Mouse (Mus musculus): Measurements from ENCODE around the gene Pfkfb3. TPM values are rescaled to one million over a fixed set of nuclear protein-coding genes. Genes with fewer than 3 reads are reported as not detected.

Pfkfb3 gene
- polyA plus RNA-seq, 1 experiment from 2014 or later = 28.7 TPM

DNA sequence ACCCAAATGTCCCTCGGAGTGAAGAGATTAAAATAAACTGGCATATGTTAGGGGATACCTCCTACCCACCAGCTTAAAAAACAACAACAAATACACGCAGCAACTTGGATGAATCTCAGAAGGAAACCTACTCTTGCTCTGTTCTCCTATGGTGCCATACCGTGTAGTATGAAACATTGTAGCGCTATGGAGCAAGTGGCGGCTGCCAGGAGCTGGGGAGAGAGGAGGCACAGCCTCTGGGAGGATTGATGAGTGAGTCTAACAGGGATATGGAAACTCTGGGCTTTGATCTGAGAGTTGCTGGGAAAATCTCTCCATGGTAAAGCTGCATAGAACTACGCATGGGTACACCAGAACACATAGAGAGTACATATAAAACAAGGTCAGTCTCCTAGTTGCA is 126.3 kb downstream of the Pfkfb3 start:
- no peaks in the 10 kb centered on the region for H3K4me1 ChIP-seq (ENCODE audit: control insufficient read depth, insufficient read depth, low read length)
- 91% methylated on average over 6 of the region's 6 CpGs for WGBS
- ATAC-seq (ENCODE audit: low FRiP score, low TSS enrichment) (no peak), DNase-seq (no peak)
- no peak overlapping the region for H3K4me3 ChIP-seq (replicated peaks; ENCODE audit: low read depth, low read length)
- no peaks in the 10 kb centered on the region for H3K27me3 ChIP-seq (ENCODE audit: control insufficient read depth, insufficient read depth, low read length)
- no peaks in the 10 kb centered on the region for H3K9me3 ChIP-seq (ENCODE audit: control insufficient read depth, low read length)
- no peak overlapping the region for H3K4me2 ChIP-seq (ENCODE audit: low read length)
- no peaks in the 10 kb centered on the region for H3K36me3 ChIP-seq (ENCODE audit: control insufficient read depth, insufficient read depth, low read length)
- no peak overlapping the region for H3K27ac ChIP-seq (replicated peaks; ENCODE audit: low read depth, low read length)
- no peak overlapping the region for H3K9ac ChIP-seq (replicated peaks; ENCODE audit: low read length)

DNA sequence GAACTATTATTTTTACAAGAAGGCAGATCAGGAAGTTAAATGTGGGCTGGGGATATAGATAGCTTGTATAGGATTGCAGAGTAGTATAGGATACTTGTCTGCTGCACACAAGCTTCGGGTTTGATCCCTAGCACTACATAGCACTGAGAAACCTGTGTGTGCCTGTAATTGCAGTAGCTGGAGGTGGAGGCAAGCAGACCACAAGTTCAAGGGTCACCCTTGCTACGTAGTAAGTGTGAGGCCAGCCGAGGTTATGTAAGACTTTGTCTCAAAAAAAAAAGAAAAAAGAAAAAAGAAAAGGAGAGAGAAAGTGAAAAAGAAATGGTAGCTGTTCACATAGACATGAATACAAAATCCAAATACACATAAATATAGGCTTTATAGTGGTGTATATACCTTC is 127.5 kb downstream of the Pfkfb3 start:
- WGBS = 80% methylated on average over 3 of the region's 3 CpGs

DNA sequence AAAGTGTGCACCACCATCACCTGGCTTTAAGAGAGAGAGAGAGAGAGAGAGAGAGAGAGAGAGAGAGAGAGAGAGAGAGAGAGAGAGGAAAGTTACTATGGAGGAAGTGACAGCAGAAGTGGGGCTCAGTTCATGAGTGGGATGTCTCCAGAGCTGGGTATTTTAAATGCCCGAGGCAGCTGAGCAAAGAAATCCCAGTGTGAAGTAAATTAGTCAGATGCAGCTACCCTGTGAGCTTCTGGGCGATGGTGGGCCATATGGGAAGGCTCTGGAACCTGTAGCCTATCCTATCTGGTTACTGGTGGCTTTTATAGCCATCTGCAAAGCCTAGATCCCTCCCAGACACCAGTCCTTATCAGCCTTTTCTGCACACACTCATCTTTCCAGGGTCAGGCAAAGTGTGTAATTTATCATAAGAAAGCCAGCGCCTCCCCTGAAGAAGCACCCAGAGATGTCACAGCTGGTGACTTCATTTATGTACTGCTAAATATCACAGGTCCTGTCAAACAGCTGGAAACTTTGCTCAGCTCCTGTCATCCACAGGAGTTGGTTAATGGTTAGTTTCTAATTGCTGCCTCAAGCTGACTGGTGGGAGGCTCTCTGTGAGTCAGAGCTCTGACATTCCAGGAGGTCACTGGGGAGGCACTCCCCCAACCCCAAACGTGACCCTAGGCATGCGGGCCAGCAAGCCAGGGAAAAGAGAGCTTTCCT is 128.3 kb downstream of the Pfkfb3 start:
- no peak overlapping the region for H3K9ac ChIP-seq (replicated peaks; ENCODE audit: low read length)
- no peaks in the 10 kb centered on the region for H3K36me3 ChIP-seq (ENCODE audit: control insufficient read depth, insufficient read depth, low read length)
- no peak overlapping the region for H3K4me3 ChIP-seq (replicated peaks; ENCODE audit: low read depth, low read length)
- no peaks in the 10 kb centered on the region for H3K27me3 ChIP-seq (ENCODE audit: control insufficient read depth, insufficient read depth, low read length)
- no peak overlapping the region for H3K4me2 ChIP-seq (ENCODE audit: low read length)
- no peaks in the 10 kb centered on the region for H3K9me3 ChIP-seq (ENCODE audit: control insufficient read depth, low read length)
- ATAC-seq (ENCODE audit: low FRiP score, low TSS enrichment) (no peak), DNase-seq (no peak)
- no peaks in the 10 kb centered on the region for H3K4me1 ChIP-seq (ENCODE audit: control insufficient read depth, insufficient read depth, low read length)
- no peak overlapping the region for H3K27ac ChIP-seq (replicated peaks; ENCODE audit: low read depth, low read length)
- WGBS = 58% methylated on average over 5 of the region's 5 CpGs

More for the DNA sequence above, 127.5 kb downstream of the Pfkfb3 start:
- DNase-seq (no peak), ATAC-seq (ENCODE audit: low FRiP score, low TSS enrichment) (no peak)
- Histone ChIP-seq H3K4me1 (ENCODE audit: control insufficient read depth, insufficient read depth, low read length) (no peaks in the 10 kb centered on the region), H3K27ac (replicated peaks; ENCODE audit: low read depth, low read length) (no peak overlapping the region), H3K9me3 (ENCODE audit: control insufficient read depth, low read length) (no peaks in the 10 kb centered on the region), H3K4me3 (replicated peaks; ENCODE audit: low read depth, low read length) (no peak overlapping the region), H3K4me2 (ENCODE audit: low read length) (no peak overlapping the region), H3K27me3 (ENCODE audit: control insufficient read depth, insufficient read depth, low read length) (no peaks in the 10 kb centered on the region), H3K9ac (replicated peaks; ENCODE audit: low read length) (no peak overlapping the region), H3K36me3 (ENCODE audit: control insufficient read depth, insufficient read depth, low read length) (no peaks in the 10 kb centered on the region)

DNA sequence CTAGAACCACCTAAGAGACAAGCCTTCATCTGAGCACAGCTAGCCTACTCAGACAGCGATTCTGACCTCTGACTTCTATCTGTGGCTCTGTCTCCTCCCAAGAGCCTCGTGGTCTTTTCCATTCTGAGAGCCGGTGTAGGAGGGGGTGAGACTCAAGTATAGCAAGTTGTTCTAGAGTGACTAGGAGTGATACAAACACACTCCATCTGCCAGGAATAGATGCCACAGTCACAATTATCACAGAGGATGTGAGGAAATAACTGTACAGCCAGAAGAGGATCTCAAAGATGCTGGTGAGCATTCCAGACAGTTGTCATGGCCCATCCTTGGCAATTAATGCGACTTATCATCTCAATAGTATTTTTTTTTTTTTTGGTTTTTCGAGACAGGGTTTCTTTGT is 129.6 kb downstream of the Pfkfb3 start:
- H3K4me3 ChIP-seq (replicated peaks; ENCODE audit: low read depth, low read length) = no peak overlapping the region
- H3K4me2 ChIP-seq (ENCODE audit: low read length) = no peak overlapping the region
- WGBS = 91% methylated on average over 5 of the region's 5 CpGs
- H3K9me3 ChIP-seq (ENCODE audit: control insufficient read depth, low read length) = no peaks in the 10 kb centered on the region
- H3K27me3 ChIP-seq (ENCODE audit: control insufficient read depth, insufficient read depth, low read length) = no peaks in the 10 kb centered on the region
- no peaks in the 10 kb centered on the region for H3K4me1 ChIP-seq (ENCODE audit: control insufficient read depth, insufficient read depth, low read length)
- ATAC-seq (ENCODE audit: low FRiP score, low TSS enrichment) = no peak
- no peaks in the 10 kb centered on the region for H3K36me3 ChIP-seq (ENCODE audit: control insufficient read depth, insufficient read depth, low read length)
- no peak for DNase-seq
- no peak overlapping the region for H3K9ac ChIP-seq (replicated peaks; ENCODE audit: low read length)
- H3K27ac ChIP-seq (replicated peaks; ENCODE audit: low read depth, low read length) = no peak overlapping the region

DNA sequence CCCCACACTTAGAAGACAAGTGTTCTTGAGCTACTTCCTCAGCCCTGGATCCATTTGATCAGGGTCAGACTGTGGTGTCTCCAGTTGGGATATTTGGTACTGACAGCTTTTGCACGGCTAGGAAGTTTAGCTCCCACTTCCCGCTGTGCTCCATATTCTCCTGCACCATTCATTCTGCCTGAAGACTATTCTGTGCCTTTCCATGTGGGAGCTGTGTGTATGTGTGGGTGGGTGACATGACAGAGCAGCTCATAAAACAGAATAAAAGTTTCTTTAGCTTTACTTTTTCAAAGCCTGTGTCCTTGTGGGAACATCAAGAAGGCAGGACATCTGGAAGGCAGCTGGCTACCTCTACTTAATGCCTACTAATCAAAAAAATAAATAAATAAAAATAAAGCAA is 130.5 kb downstream of the Pfkfb3 start:
- DNase-seq (no peak), ATAC-seq (ENCODE audit: low FRiP score, low TSS enrichment) (no peak)
- WGBS = 86% methylated on average over 2 of the region's 2 CpGs
- H3K4me1 ChIP-seq (ENCODE audit: control insufficient read depth, insufficient read depth, low read length) = no peaks in the 10 kb centered on the region
- H3K27ac ChIP-seq (replicated peaks; ENCODE audit: low read depth, low read length) = no peak overlapping the region
- H3K4me2 ChIP-seq (ENCODE audit: low read length) = no peak overlapping the region
- H3K9ac ChIP-seq (replicated peaks; ENCODE audit: low read length) = no peak overlapping the region
- H3K9me3 ChIP-seq (ENCODE audit: control insufficient read depth, low read length) = no peaks in the 10 kb centered on the region
- H3K36me3 ChIP-seq (ENCODE audit: control insufficient read depth, insufficient read depth, low read length) = no peaks in the 10 kb centered on the region
- no peaks in the 10 kb centered on the region for H3K27me3 ChIP-seq (ENCODE audit: control insufficient read depth, insufficient read depth, low read length)
- H3K4me3 ChIP-seq (replicated peaks; ENCODE audit: low read depth, low read length) = no peak overlapping the region

DNA sequence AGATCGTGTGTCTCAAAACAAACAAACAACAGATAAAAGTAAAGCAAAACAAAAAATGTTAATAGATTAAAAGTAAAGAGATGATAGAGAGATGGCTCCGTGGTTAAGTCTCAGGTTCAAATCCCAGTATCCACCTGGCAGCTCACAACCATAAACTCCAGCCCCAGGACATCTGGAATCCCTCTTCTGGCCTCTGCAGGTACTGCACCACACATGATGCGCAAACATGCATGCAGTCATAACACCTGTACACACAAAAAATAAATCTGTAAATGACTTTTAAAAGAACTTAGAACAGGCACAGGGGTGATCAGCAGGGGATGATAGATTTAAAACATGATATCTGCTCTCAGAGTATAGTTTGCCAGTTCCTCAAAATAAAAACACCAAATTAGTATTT is 131.5 kb downstream of the Pfkfb3 start:
- H3K9me3 ChIP-seq (ENCODE audit: control insufficient read depth, low read length) = no peaks in the 10 kb centered on the region
- no peak overlapping the region for H3K4me2 ChIP-seq (ENCODE audit: low read length)
- no peaks in the 10 kb centered on the region for H3K36me3 ChIP-seq (ENCODE audit: control insufficient read depth, insufficient read depth, low read length)
- no peaks in the 10 kb centered on the region for H3K4me1 ChIP-seq (ENCODE audit: control insufficient read depth, insufficient read depth, low read length)
- H3K27me3 ChIP-seq (ENCODE audit: control insufficient read depth, insufficient read depth, low read length) = no peaks in the 10 kb centered on the region
- ATAC-seq (ENCODE audit: low FRiP score, low TSS enrichment) (no peak), DNase-seq (no peak)
- no peak overlapping the region for H3K4me3 ChIP-seq (replicated peaks; ENCODE audit: low read depth, low read length)
- 86% methylated on average over 3 of the region's 3 CpGs for WGBS
- H3K9ac ChIP-seq (replicated peaks; ENCODE audit: low read length) = no peak overlapping the region
- no peak overlapping the region for H3K27ac ChIP-seq (replicated peaks; ENCODE audit: low read depth, low read length)

Other genes with a start within 250 kb of the Pfkfb3 start
- 118 and 125 TPM in 2 replicates for gene Rbm17, start 50.1 kb upstream of the Pfkfb3 start, polyA plus RNA-seq (2014; fragmentation: Nextera tagmentation; extraction: Ambion mirVana)
- gene Gm17490, start 72.2 kb upstream of the Pfkfb3 start, polyA plus RNA-seq (2014; fragmentation: Nextera tagmentation; extraction: Ambion mirVana) = not detected in 2 replicates
- not detected in 2 replicates for gene Il2ra, start 88.7 kb upstream of the Pfkfb3 start, polyA plus RNA-seq (2014; fragmentation: Nextera tagmentation; extraction: Ambion mirVana)
- 0.62 and 0.64 TPM in 2 replicates for gene Il15ra, start 151.2 kb upstream of the Pfkfb3 start, polyA plus RNA-seq (2014; fragmentation: Nextera tagmentation; extraction: Ambion mirVana)
- gene Fbh1, start 223.5 kb upstream of the Pfkfb3 start, polyA plus RNA-seq (2014; fragmentation: Nextera tagmentation; extraction: Ambion mirVana) = 117 and 153 TPM in 2 replicates
- gene Ankrd16, start 223.8 kb upstream of the Pfkfb3 start, polyA plus RNA-seq (2014; fragmentation: Nextera tagmentation; extraction: Ambion mirVana) = 31.7 and 41.4 TPM in 2 replicates